Mouse (Mus musculus) megakaryocyte-erythroid progenitor cell, adult 5 weeks (primary cell): ENCODE results near the gene Adgrd1. TPM values are rescaled to one million over a fixed set of nuclear protein-coding genes. Genes with fewer than 3 reads are reported as not detected.

Experiments used
- polyA plus RNA-seq: library from polyadenylated mRNA; stranded (reverse); fragments of >175 nt; gene quantifications from 2 replicates; pipeline ENCODE4 v1.2.3, GENCODE M21; 2012

Adgrd1 gene
- 0.13 and 0.17 TPM in 2 replicates for polyA plus RNA-seq

GRCm38 (mm10) chr5:129096511-129096910, at the start of gene Adgrd1:
Gene Adgrd1 (plus strand): TSS chr5:129096750.

Other genes with a start within 250 kb of the Adgrd1 start
- not detected in 2 replicates for gene Rimbp2, start 143.3 kb upstream of the Adgrd1 start, polyA plus RNA-seq
- 14.1 and 20.1 TPM in 2 replicates for gene Stx2, start 88.2 kb upstream of the Adgrd1 start, polyA plus RNA-seq
- gene Ran, start 76.7 kb upstream of the Adgrd1 start, polyA plus RNA-seq, result 3,619 and 4,336 TPM in 2 replicates